In the genomic region with DNA sequence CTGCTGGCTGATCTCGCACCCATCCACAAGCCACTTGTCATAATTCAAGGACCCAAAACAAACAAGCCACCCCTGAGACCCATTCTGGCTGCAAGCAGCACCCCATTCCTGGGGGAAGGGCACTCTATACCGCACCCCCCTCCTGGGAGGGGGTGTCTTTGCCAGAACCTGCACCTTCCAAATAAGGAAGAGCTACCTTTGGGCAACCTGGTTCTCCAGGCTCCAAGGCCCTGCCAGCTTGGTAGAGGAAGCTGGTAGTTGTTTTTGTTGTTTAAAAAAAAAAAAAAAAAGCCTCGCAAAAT, we compare ENCODE assay signal across 11 mouse cellular contexts. TPM values are rescaled to one million over a fixed set of nuclear protein-coding genes. Genes with fewer than 3 reads are reported as not detected.
DNase-seq lines count a peak whose midpoint lies in the region; ATAC-seq and TF ChIP-seq lines count a peak whose summit lies in the region.
"Had no signal": no experiment of that assay in that cellular context is flagged by ENCODE, and none has a peak within 500 bp of the region (broad histone marks: within the 10 kb centered on the region; RNA-seq: fewer than 3 reads in every experiment).

No protein-coding gene starts in this region.

- TF ChIP-seq POLR2A in lung, adult 2 months (IDR thresholded peaks at IDR 0.05; ENCODE audit: borderline replicate concordance, extremely low read depth, low read depth, low read length) = no peak

- TF ChIP-seq CTCF in lung, adult 2 months (IDR thresholded peaks at IDR 0.05; ENCODE audit: insufficient read depth, low read length) = no peak

- H3K4me1 ChIP-seq in lung, adult 2 months (ENCODE audit: control insufficient read depth, insufficient read depth, low read length) = no peaks in the 10 kb centered on the region
- H3K4me1 ChIP-seq in forebrain, embryonic 11.5 days (replicated peaks; ENCODE audit: control insufficient read depth, insufficient read depth, low read length) = peaks cover 11% of the 10 kb centered on the region
- H3K4me1 ChIP-seq in hindbrain, embryonic 15.5 days (replicated peaks) = peaks cover 32% of the 10 kb centered on the region
- H3K4me1 ChIP-seq in neural tube, embryonic 14.5 days (ENCODE audit: control insufficient read depth, insufficient read depth, low read length) = peaks cover 13% of the 10 kb centered on the region
- peaks cover 5% of the 10 kb centered on the region for H3K4me1 ChIP-seq in intestine, embryonic 16.5 days (ENCODE audit: control insufficient read depth, insufficient read depth, low read length)

- peak overlapping the region; percentile 95 for H3K4me2 ChIP-seq in forebrain, embryonic 11.5 days (ENCODE audit: low read depth, low read length, severe bottlenecking)
- peak overlapping the region; percentile 77 for H3K4me2 ChIP-seq in hindbrain, embryonic 15.5 days
- H3K4me2 ChIP-seq in neural tube, embryonic 14.5 days (ENCODE audit: low read depth, low read length) = peak overlapping the region; percentile 86
- no peak overlapping the region for H3K4me2 ChIP-seq in intestine, embryonic 16.5 days (ENCODE audit: low read depth, low read length)

- peaks cover 5% of the 10 kb centered on the region; the same call in 1 of the 2 replicates for H3K27me3 ChIP-seq in forebrain, embryonic 11.5 days (ENCODE audit: control insufficient read depth, insufficient read depth, low read length)
- H3K27me3 ChIP-seq in hindbrain, embryonic 15.5 days = no peaks in the 10 kb centered on the region
- H3K27me3 ChIP-seq in neural tube, embryonic 14.5 days (ENCODE audit: control insufficient read depth, insufficient read depth, low read length) = no peaks in the 10 kb centered on the region
- H3K27me3 ChIP-seq in intestine, embryonic 16.5 days (replicated peaks; ENCODE audit: control insufficient read depth, insufficient read depth, low read length) = no peaks in the 10 kb centered on the region; the same call in 1 of the 2 replicates

- no peak overlapping the region for H3K27ac ChIP-seq in forebrain, embryonic 11.5 days (ENCODE audit: low read depth, low read length)
- peak overlapping the region; percentile 87 for H3K27ac ChIP-seq in hindbrain, embryonic 15.5 days (replicated peaks)
- H3K27ac ChIP-seq in neural tube, embryonic 14.5 days (ENCODE audit: low read depth, low read length) = peak overlapping the region; percentile 96
- H3K27ac ChIP-seq in intestine, embryonic 16.5 days (ENCODE audit: low read length) = no peak overlapping the region
- H3K27ac ChIP-seq: liver, embryonic 12.5 days had no signal

- H3K9me3 ChIP-seq in forebrain, embryonic 11.5 days (ENCODE audit: control insufficient read depth, low read length) = no peaks in the 10 kb centered on the region
- H3K9me3 ChIP-seq in hindbrain, embryonic 15.5 days = no peaks in the 10 kb centered on the region
- H3K9me3 ChIP-seq in neural tube, embryonic 14.5 days (ENCODE audit: control insufficient read depth, low read length) = no peaks in the 10 kb centered on the region
- H3K9me3 ChIP-seq in intestine, embryonic 16.5 days (ENCODE audit: control insufficient read depth, low read length) = no peaks in the 10 kb centered on the region
- H3K9me3 ChIP-seq: heart, embryonic 10.5 days; liver, embryonic 12.5 days had no signal

- DNase-seq in lung, postnatal 25 days (ENCODE audit: low spot score) = peak; percentile 31
- DNase-seq in lung, adult 2 months = no peak
- DNase-seq in forebrain, embryonic 11.5 days (ENCODE audit: low spot score) = no peak
- DNase-seq in retina, postnatal 1 day = no peak

- 46% methylated on average over 3 of the region's 3 CpGs for WGBS in lung, adult 2 months
- 44% methylated on average over 3 of the region's 3 CpGs for WGBS in forebrain, embryonic 11.5 days
- whole genome bisulfite sequencing in hindbrain, embryonic 15.5 days = 29% methylated on average over 3 of the region's 3 CpGs
- 39% methylated on average over 3 of the region's 3 CpGs for WGBS in neural tube, embryonic 14.5 days
- 54% methylated on average over 3 of the region's 3 CpGs for WGBS in intestine, embryonic 16.5 days

- no peak for ATAC-seq in forebrain, embryonic 11.5 days (replicated peaks; ENCODE audit: low FRiP score)
- no peak for ATAC-seq in hindbrain, embryonic 15.5 days (ENCODE audit: low FRiP score, low read depth)
- ATAC-seq in neural tube, embryonic 14.5 days (ENCODE audit: low read depth) = 0 out of 2 replicates have a peak, but pooled peaks have one; percentile 2
- ATAC-seq in intestine, embryonic 16.5 days = no peak
- ATAC-seq: liver, embryonic 12.5 days had no signal

- no peak overlapping the region for H3K4me3 ChIP-seq in lung, adult 2 months (replicated peaks; ENCODE audit: extremely low read depth, low read depth, low read length)
- peak overlapping the region; percentile 54 for H3K4me3 ChIP-seq in forebrain, embryonic 11.5 days (ENCODE audit: low read depth, low read length)
- peak overlapping the region; percentile 69 for H3K4me3 ChIP-seq in hindbrain, embryonic 15.5 days
- peak overlapping the region; percentile 72 for H3K4me3 ChIP-seq in neural tube, embryonic 14.5 days (ENCODE audit: low read depth, low read length)
- H3K4me3 ChIP-seq in intestine, embryonic 16.5 days (ENCODE audit: low read length) = no peak overlapping the region
- H3K4me3 ChIP-seq: erythroblast, embryonic 14.5 days had no signal

- no peaks in the 10 kb centered on the region for H3K36me3 ChIP-seq in forebrain, embryonic 11.5 days (ENCODE audit: control insufficient read depth, insufficient read depth, low read length)
- H3K36me3 ChIP-seq in hindbrain, embryonic 15.5 days = no peaks in the 10 kb centered on the region
- H3K36me3 ChIP-seq in neural tube, embryonic 14.5 days (ENCODE audit: control insufficient read depth, insufficient read depth, low read length) = no peaks in the 10 kb centered on the region
- no peaks in the 10 kb centered on the region for H3K36me3 ChIP-seq in intestine, embryonic 16.5 days (ENCODE audit: control insufficient read depth, insufficient read depth, low read length)
- H3K36me3 ChIP-seq: heart, embryonic 10.5 days; liver, embryonic 12.5 days had no signal

- H3K9ac ChIP-seq in forebrain, embryonic 11.5 days (ENCODE audit: low read length) = peak overlapping the region; percentile 73
- H3K9ac ChIP-seq in hindbrain, embryonic 15.5 days = peak overlapping the region; percentile 67
- peak overlapping the region; percentile 88 for H3K9ac ChIP-seq in neural tube, embryonic 14.5 days (replicated peaks; ENCODE audit: low read depth, low read length)
- no peak overlapping the region for H3K9ac ChIP-seq in intestine, embryonic 16.5 days (ENCODE audit: low read depth, low read length)
- H3K9ac ChIP-seq: liver, embryonic 12.5 days had no signal

RNA-seq across cellular contexts. Expression of gene Prkcz, which starts 16.9 kb away (rescaled TPM):
- 33.1 and 38.1 TPM in 2 replicates for polyA plus RNA-seq in lung, adult 2 months (2012; rRNA removed)
- 16.5 and 20.8 TPM in 2 replicates for polyA plus RNA-seq in forebrain, embryonic 11.5 days (2014; fragmentation: Nextera tagmentation; extraction: Ambion mirVana)
- 78.8 and 87.2 TPM in 2 replicates for polyA plus RNA-seq in hindbrain, embryonic 15.5 days (2015; fragmentation: Nextera tagmentation; extraction: Ambion mirVana)
- 82.1 and 83.1 TPM in 2 replicates for polyA plus RNA-seq in neural tube, embryonic 14.5 days (2014; fragmentation: Nextera tagmentation; extraction: Ambion mirVana)
- 32.8 and 38.7 TPM in 2 replicates for polyA plus RNA-seq in intestine, embryonic 16.5 days (2015; fragmentation: Nextera tagmentation; extraction: Ambion mirVana)

RNA-seq across cellular contexts. Expression of gene Gabrd, which starts 53.7 kb away (rescaled TPM):
- 0.52 and 1.4 TPM in 2 replicates for polyA plus RNA-seq in lung, adult 2 months (2012; rRNA removed)
- not detected in 2 replicates for polyA plus RNA-seq in forebrain, embryonic 11.5 days (2014; fragmentation: Nextera tagmentation; extraction: Ambion mirVana)
- polyA plus RNA-seq in hindbrain, embryonic 15.5 days (2015; fragmentation: Nextera tagmentation; extraction: Ambion mirVana) = 0.14 and 0.25 TPM in 2 replicates
- polyA plus RNA-seq in neural tube, embryonic 14.5 days (2014; fragmentation: Nextera tagmentation; extraction: Ambion mirVana) = 0.13 and 0.41 TPM in 2 replicates
- 0.11 and 0.15 TPM in 2 replicates for polyA plus RNA-seq in intestine, embryonic 16.5 days (2015; fragmentation: Nextera tagmentation; extraction: Ambion mirVana)
- polyA plus RNA-seq: erythroblast, embryonic 14.5 days; heart, embryonic 10.5 days; kidney, embryonic 14.5 days; liver, embryonic 12.5 days had no signal

Comparison
In these comparisons a context has a peak if more than half of its experiments do, and no peak if none do; other contexts are left out.
1. H3K4me3 ChIP-seq: peak in forebrain, embryonic 11.5 days (single experiment), hindbrain, embryonic 15.5 days (single experiment) and neural tube, embryonic 14.5 days (single experiment); none in lung, adult 2 months (single experiment) and intestine, embryonic 16.5 days (single experiment).
2. H3K27ac ChIP-seq: peak in hindbrain, embryonic 15.5 days (single experiment) and neural tube, embryonic 14.5 days (single experiment); none in forebrain, embryonic 11.5 days (single experiment) and intestine, embryonic 16.5 days (single experiment).